Mouse (Mus musculus) kidney, embryonic 14.5 days (tissue): ENCODE data around the gene BC048507. TPM values are rescaled to one million over a fixed set of nuclear protein-coding genes. Genes with fewer than 3 reads are reported as not detected.

Experiments
- ATAC-seq: fragments of 200-750 bp; cut with Nextera tagmentation; 2 replicates; pipeline ENCODE4 v1.8.0; 2017; ENCODE audit warnings: moderate number of reproducible peaks, mild to moderate bottlenecking, moderate TSS enrichment, moderate library complexity; ENCODE audit not compliant: low FRiP score, low TSS enrichment
- H3K27ac ChIP-seq: fragments of 300-500 bp; sonication (generic); 2 replicates; pipeline ENCODE4 v1.5.1; 2014; ENCODE audit warnings: low read depth, mild to moderate bottlenecking, low read length, moderate library complexity, mixed read lengths
- H3K27me3 ChIP-seq: fragments of 300-500 bp; sonication (generic); 2 replicates; pipeline ENCODE4 v1.6.1; 2014; ENCODE audit warnings: mild to moderate bottlenecking, low read length; ENCODE audit not compliant: control insufficient read depth, insufficient read depth
- H3K36me3 ChIP-seq: fragments of 300-500 bp; sonication (generic); 2 replicates; pipeline ENCODE4 v1.6.1; 2014; ENCODE audit warnings: low read length, mixed read lengths; ENCODE audit not compliant: control insufficient read depth, insufficient read depth
- H3K4me1 ChIP-seq: fragments of 300-500 bp; sonication (generic); 2 replicates; pipeline ENCODE4 v1.6.1; 2014; ENCODE audit warnings: low read length, mixed read lengths; ENCODE audit not compliant: control insufficient read depth, insufficient read depth
- H3K4me2 ChIP-seq: fragments of 300-500 bp; sonication (generic); replicated peaks from 2 replicates; pipeline ENCODE4 v1.6.1; 2014; ENCODE audit warnings: low read depth, mild to moderate bottlenecking, low read length
- H3K4me3 ChIP-seq: fragments of 300-500 bp; sonication (generic); 2 replicates; pipeline ENCODE4 v1.5.1; 2014; ENCODE audit warnings: mild to moderate bottlenecking, low read length
- H3K9ac ChIP-seq: fragments of 300-500 bp; sonication (generic); 2 replicates; pipeline ENCODE4 v1.6.1; 2014; ENCODE audit warnings: low read depth, mild to moderate bottlenecking, low read length, moderate library complexity
- H3K9me3 ChIP-seq: fragments of 300-500 bp; sonication (generic); 2 replicates; pipeline ENCODE4 v1.6.1; 2016; ENCODE audit warnings: low read length; ENCODE audit not compliant: control insufficient read depth
- WGBS: fragments of 180-500 bp; shearing (Covaris S2); extraction: QIAGEN DNeasy Blood & Tissue Kit; methylation state at CpG from one replicate; pipeline ENCODE4 v1.1.7; 2014; 5-methylcytosine and 5-hydroxymethylcytosine counted together
- polyA plus RNA-seq: library from polyadenylated mRNA; unstranded; fragments of >200 nt; fragmentation: Nextera tagmentation; extraction: Ambion mirVana; gene quantifications from 2 replicates; pipeline ENCODE4 v1.2.1, GENCODE M21; 2014

Gene BC048507
- polyA plus RNA-seq, 1 experiment from 2014 or later, result not detected

- no peaks in the 10 kb centered on the region for H3K27me3 ChIP-seq
- no peak overlapping the region for H3K4me2 ChIP-seq
- H3K4me1 ChIP-seq, result no peaks in the 10 kb centered on the region
- H3K36me3 ChIP-seq, result no peaks in the 10 kb centered on the region
- 93% methylated on average over 8 of the region's 8 CpGs for WGBS
- no peaks in the 10 kb centered on the region for H3K9me3 ChIP-seq
- ATAC-seq, result no peak
- no peak overlapping the region for H3K9ac ChIP-seq
- no peak overlapping the region for H3K27ac ChIP-seq
- no peak overlapping the region for H3K4me3 ChIP-seq
Observed at GRCm38 (mm10) chr13:67883966-67884365, 20.8 kb downstream of the BC048507 start.

- H3K9ac ChIP-seq, result no peak overlapping the region
- H3K27me3 ChIP-seq, result no peaks in the 10 kb centered on the region
- H3K4me3 ChIP-seq, result no peak overlapping the region
- H3K9me3 ChIP-seq, result peaks cover 13% of the 10 kb centered on the region
- H3K36me3 ChIP-seq, result no peaks in the 10 kb centered on the region
- H3K4me1 ChIP-seq, result no peaks in the 10 kb centered on the region
- H3K4me2 ChIP-seq, result no peak overlapping the region
- no peak overlapping the region for H3K27ac ChIP-seq
- WGBS, result 38% methylated on average over 5 of the region's 5 CpGs
- ATAC-seq, result no peak
Observed at GRCm38 (mm10) chr13:67909759-67910158, 46.6 kb downstream of the BC048507 start.

Other genes starting within 250 kb of the BC048507 start
- gene Gm49345, start 225.6 kb upstream of the BC048507 start, polyA plus RNA-seq, result not detected in 2 replicates
- gene Zfp729a, start 225.5 kb upstream of the BC048507 start, polyA plus RNA-seq, result 3.6 and 5.7 TPM in 2 replicates
- gene Zfp738, start 176.3 kb upstream of the BC048507 start, polyA plus RNA-seq, result 9.6 and 11.2 TPM in 2 replicates
- gene Zfp65, start 134.2 kb upstream of the BC048507 start, polyA plus RNA-seq, result 4.3 and 5.6 TPM in 2 replicates
- gene Zfp85, start 108.1 kb upstream of the BC048507 start, polyA plus RNA-seq, result 7.1 and 7.6 TPM in 2 replicates
- gene Zfp493, start 83.6 kb upstream of the BC048507 start, polyA plus RNA-seq, result 2.2 and 3.7 TPM in 2 replicates
- 7.3 and 8.8 TPM in 2 replicates for gene Zfp273, start 49.6 kb upstream of the BC048507 start, polyA plus RNA-seq
- 2.6 and 2.7 TPM in 2 replicates for gene Gm10037, start 32.2 kb upstream of the BC048507 start, polyA plus RNA-seq